Mouse (Mus musculus) liver, embryonic 13.5 days (tissue): ENCODE results near the gene Fndc10. TPM values are rescaled to one million over a fixed set of nuclear protein-coding genes. Genes with fewer than 3 reads are reported as not detected.
A peak's percentile ranks its signal among the peaks of the same experiment; 100 is the strongest.
"Not testable (repeated sequence)": the region's sequence is repeated elsewhere in the genome, so short reads cannot be mapped to it uniquely, and the experiment has no call there.

Experiments used
- ATAC-seq: fragments of 200-750 bp; cut with Nextera tagmentation; 2 replicates; pipeline ENCODE4 v1.8.0; 2017; ENCODE audit warnings: low read depth, mild to moderate bottlenecking, moderate number of reproducible peaks, moderate library complexity
- DNase-seq: peaks from one replicate; pipeline ENCODE4 v3.0.0; 2022
- H3K27ac ChIP-seq: fragments of 300-500 bp; sonication (generic); 2 replicates; pipeline ENCODE4 v1.5.1; 2015; ENCODE audit warnings: moderate library complexity, mild to moderate bottlenecking, inconsistent platforms
- H3K27me3 ChIP-seq: fragments of 300-500 bp; sonication (generic); 2 replicates; pipeline ENCODE4 v1.6.1; 2015; ENCODE audit warnings: mild to moderate bottlenecking, inconsistent platforms
- H3K36me3 ChIP-seq: fragments of 300-500 bp; sonication (generic); 2 replicates; pipeline ENCODE4 v1.6.1; 2015; ENCODE audit warnings: mild to moderate bottlenecking, inconsistent platforms
- H3K4me1 ChIP-seq: fragments of 300-500 bp; sonication (generic); replicated peaks from 2 replicates; pipeline ENCODE4 v1.6.1; 2015; ENCODE audit warnings: inconsistent platforms
- H3K4me2 ChIP-seq: fragments of 300-500 bp; sonication (generic); 2 replicates; pipeline ENCODE4 v1.6.1; 2015; ENCODE audit warnings: inconsistent platforms, mild to moderate bottlenecking, moderate library complexity
- H3K4me3 ChIP-seq: fragments of 300-500 bp; sonication (generic); replicated peaks from 2 replicates; pipeline ENCODE4 v1.5.1; 2015; ENCODE audit warnings: mild to moderate bottlenecking, inconsistent platforms
- H3K9ac ChIP-seq: fragments of 300-500 bp; sonication (generic); 2 replicates; pipeline ENCODE4 v1.6.1; 2015; ENCODE audit warnings: mild to moderate bottlenecking, inconsistent platforms
- H3K9me3 ChIP-seq: fragments of 300-500 bp; sonication (generic); replicated peaks from 2 replicates; pipeline ENCODE4 v1.6.1; 2016; ENCODE audit warnings: inconsistent platforms
- WGBS: fragments of 180-500 bp; shearing (Covaris S2); methylation state at CpG from one replicate; pipeline ENCODE4 v1.1.7; 2015; ENCODE audit not compliant: insufficient replicate concordance; 5-methylcytosine and 5-hydroxymethylcytosine counted together
- polyA plus RNA-seq: library from polyadenylated mRNA; unstranded; fragments of >200 nt; fragmentation: Nextera tagmentation; extraction: Ambion mirVana; gene quantifications from 2 replicates; pipeline ENCODE4 v1.2.1, GENCODE M21; 2015

The Fndc10 gene
- polyA plus RNA-seq: 0.39 and 0.49 TPM in 2 replicates

DNA sequence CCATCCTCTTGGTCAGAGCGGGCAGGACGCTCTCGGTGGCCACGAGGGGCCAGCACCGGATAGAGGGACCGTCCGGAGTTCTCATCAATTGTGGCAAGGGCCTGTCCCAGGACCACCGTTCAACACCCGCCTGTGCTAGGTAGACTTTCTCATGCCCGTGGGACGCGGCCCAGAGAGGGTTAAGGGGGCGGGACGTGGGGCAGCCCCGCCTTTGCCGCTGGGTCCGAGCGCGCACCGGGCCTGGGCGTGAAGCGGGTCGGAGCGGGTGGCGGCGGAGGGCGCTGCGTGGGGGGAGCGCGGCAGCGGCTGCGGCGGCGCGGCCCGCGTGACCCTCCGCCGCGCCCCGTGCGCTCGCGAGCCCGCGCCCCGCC is at the start of gene Fndc10:
Fndc10 (plus strand) TSS at position 232 of the 371 bp plus-strand sequence.
- peak within 1 kb of the TSS; percentile 62 for H3K4me3 ChIP-seq
- peak within 1 kb of the TSS; percentile 75 for H3K4me2 ChIP-seq
- H3K9ac ChIP-seq: peak within 1 kb of the TSS; percentile 45
- H3K27me3 ChIP-seq: peaks cover 70% of the 10 kb centered on the region
- H3K27ac ChIP-seq: no peak within 1 kb of the TSS
- ATAC-seq (peak; percentile 27; the same call in 1 of the 2 replicates), DNase-seq (no peak)
- WGBS: under 1% methylated on average over 29 of the region's 47 CpGs
- no peaks in the 10 kb centered on the region for H3K9me3 ChIP-seq
- no peaks in the 10 kb centered on the region for H3K36me3 ChIP-seq
- H3K4me1 ChIP-seq: peaks cover 13% of the 10 kb centered on the region

GRCm38 (mm10) chr4:155645308-155645707 is 48.8 kb upstream of the Fndc10 start, which contains the start of gene Gm10563:
TSS of gene Gm10563 (minus strand) at chr4:155645408.
- not testable (repeated sequence) for H3K4me2 ChIP-seq, H3K9ac ChIP-seq, DNase-seq, H3K9me3 ChIP-seq, ATAC-seq, H3K27ac ChIP-seq, H3K27me3 ChIP-seq, H3K4me1 ChIP-seq, H3K4me3 ChIP-seq
- 79% methylated on average over 2 of the region's 2 CpGs for WGBS
- H3K36me3 ChIP-seq: peaks cover 90% of the 10 kb centered on the region

GRCm38 (mm10) chr4:155645721-155646120 is 48.4 kb upstream of the Fndc10 start:
- peaks cover 90% of the 10 kb centered on the region for H3K36me3 ChIP-seq
- H3K4me1 ChIP-seq: no peaks in the 10 kb centered on the region
- WGBS: 86% methylated on average over 5 of the region's 5 CpGs
- H3K4me3 ChIP-seq: no peak overlapping the region
- peaks cover 5% of the 10 kb centered on the region for H3K27me3 ChIP-seq
- DNase-seq (no peak), ATAC-seq (no peak)
- no peaks in the 10 kb centered on the region for H3K9me3 ChIP-seq
- H3K9ac ChIP-seq: no peak overlapping the region
- no peak overlapping the region for H3K4me2 ChIP-seq
- H3K27ac ChIP-seq: no peak overlapping the region

- peaks cover 62% of the 10 kb centered on the region for H3K36me3 ChIP-seq
- H3K27me3 ChIP-seq: peaks cover 41% of the 10 kb centered on the region
Observed at GRCm38 (mm10) chr4:155649355-155649754, 44.8 kb upstream of the Fndc10 start.

GRCm38 (mm10) chr4:155651553-155652269 is 42.4 kb upstream of the Fndc10 start:
- Histone ChIP-seq H3K4me2 (no peak overlapping the region), H3K9ac (no peak overlapping the region), H3K27me3 (peaks cover 61% of the 10 kb centered on the region), H3K27ac (no peak overlapping the region), H3K4me3 (no peak overlapping the region), H3K4me1 (peaks cover 35% of the 10 kb centered on the region), H3K9me3 (no peaks in the 10 kb centered on the region), H3K36me3 (peaks cover 47% of the 10 kb centered on the region)
- WGBS: 53% methylated on average over 15 of the region's 15 CpGs
- DNase-seq (no peak), ATAC-seq (no peak)

More at GRCm38 (mm10) chr4:155649355-155649754, 44.8 kb upstream of the Fndc10 start:
- DNase-seq (no peak), ATAC-seq (no peak)
- Histone ChIP-seq H3K9me3 (no peaks in the 10 kb centered on the region), H3K9ac (no peak overlapping the region), H3K4me1 (peaks cover 23% of the 10 kb centered on the region), H3K4me2 (no peak overlapping the region), H3K4me3 (no peak overlapping the region), H3K27ac (no peak overlapping the region)
- WGBS: 83% methylated on average over 11 of the region's 11 CpGs

DNA sequence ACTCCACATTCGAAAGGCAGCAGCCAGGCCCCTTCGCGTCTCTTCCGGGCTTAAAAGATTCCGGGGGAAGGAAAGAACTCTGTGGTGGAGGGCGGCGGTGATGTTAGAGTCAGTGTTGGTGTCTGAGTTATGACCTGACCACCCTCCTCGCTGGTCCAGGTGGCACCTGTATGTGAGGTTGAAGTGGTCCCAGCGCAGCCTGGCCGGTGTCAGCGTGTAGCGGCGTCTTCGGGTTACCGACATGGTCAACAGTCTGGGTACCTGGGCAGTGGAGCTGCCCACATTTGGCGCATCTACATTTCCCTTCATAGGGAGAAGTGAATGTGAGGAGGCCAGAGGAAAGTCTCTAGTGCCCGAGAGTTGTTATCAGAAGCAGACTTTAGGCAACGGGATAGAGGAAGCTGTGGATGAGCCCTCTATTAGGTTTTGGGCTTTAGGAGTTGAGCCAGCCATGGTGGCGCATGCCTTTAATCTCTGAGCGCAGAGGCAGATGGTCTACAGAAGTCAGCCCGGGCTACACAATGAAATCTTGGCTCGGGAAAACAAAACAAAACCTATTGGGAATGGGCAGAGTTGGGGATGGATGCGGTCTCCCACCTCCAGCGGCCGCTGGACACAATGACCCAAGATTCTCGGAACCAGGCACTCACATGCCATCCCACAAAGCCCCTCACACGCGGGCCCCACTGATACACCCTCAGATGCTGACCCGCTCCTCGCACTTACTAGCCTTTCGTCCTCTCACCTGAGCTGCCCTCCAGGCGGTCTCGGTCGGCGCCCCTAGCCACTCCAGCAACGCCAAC is 41.7 kb upstream of the Fndc10 start:
- Histone ChIP-seq H3K27ac (no peak overlapping the region), H3K36me3 (peaks cover 40% of the 10 kb centered on the region), H3K4me1 (peaks cover 35% of the 10 kb centered on the region), H3K4me3 (peak overlapping the region; percentile 47), H3K9ac (peak overlapping the region; percentile 29; the same call in 1 of the 2 replicates), H3K4me2 (peak overlapping the region; percentile 69), H3K9me3 (no peaks in the 10 kb centered on the region), H3K27me3 (peaks cover 61% of the 10 kb centered on the region)
- 25% methylated on average over 36 of the region's 36 CpGs for WGBS
- no peak for ATAC-seq
- DNase-seq: no peak

GRCm38 (mm10) chr4:155653086-155653450 is 41.1 kb upstream of the Fndc10 start, which contains the start of gene Mmp23:
TSS of gene Mmp23 (minus strand) at chr4:155653384.
- 2% methylated on average over 33 of the region's 33 CpGs for WGBS

GRCm38 (mm10) chr4:155653451-155654182 is 40.5 kb upstream of the Fndc10 start:
- Histone ChIP-seq H3K9ac (no peak overlapping the region; the same call in 1 of the 2 replicates), H3K4me3 (peak overlapping the region; percentile 47), H3K36me3 (peaks cover 29% of the 10 kb centered on the region), H3K9me3 (no peaks in the 10 kb centered on the region), H3K27me3 (peaks cover 61% of the 10 kb centered on the region), H3K4me2 (peak overlapping the region; percentile 69), H3K27ac (no peak overlapping the region), H3K4me1 (peaks cover 35% of the 10 kb centered on the region)
- WGBS: 5% methylated on average over 31 of the region's 31 CpGs
- ATAC-seq (no peak), DNase-seq (no peak)

More at GRCm38 (mm10) chr4:155653086-155653450, 41.1 kb upstream of the Fndc10 start, which contains the start of gene Mmp23:
- Histone ChIP-seq H3K4me1 (peaks cover 35% of the 10 kb centered on the region), H3K36me3 (peaks cover 34% of the 10 kb centered on the region), H3K4me2 (peak within 1 kb of the TSS; percentile 69), H3K27ac (no peak within 1 kb of the TSS), H3K27me3 (peaks cover 61% of the 10 kb centered on the region), H3K9me3 (no peaks in the 10 kb centered on the region), H3K4me3 (peak within 1 kb of the TSS; percentile 47), H3K9ac (peak within 1 kb of the TSS; percentile 29; the same call in 1 of the 2 replicates)
- ATAC-seq: no peak; the same call in 1 of the 2 replicates
- DNase-seq: no peak

DNA sequence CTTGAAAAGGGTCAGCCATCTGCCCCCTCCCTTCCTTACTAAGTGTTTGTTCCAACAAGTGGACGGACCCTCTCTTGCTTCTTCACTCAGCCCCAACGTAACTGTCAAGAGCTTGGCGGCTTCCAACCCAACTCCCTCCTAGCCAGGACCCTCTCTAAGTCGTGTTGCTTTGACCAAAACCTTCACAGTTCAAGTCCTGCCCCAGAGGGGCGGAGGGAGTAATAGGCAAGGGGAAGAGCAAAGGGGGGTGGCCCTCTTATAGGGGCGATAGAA is 40.0 kb upstream of the Fndc10 start:
- no peak for ATAC-seq
- DNase-seq: no peak
- Histone ChIP-seq H3K9ac (no peak overlapping the region), H3K9me3 (no peaks in the 10 kb centered on the region), H3K4me1 (peaks cover 35% of the 10 kb centered on the region), H3K4me2 (peak overlapping the region; percentile 69), H3K27ac (no peak overlapping the region), H3K4me3 (peak overlapping the region; percentile 47), H3K36me3 (peaks cover 24% of the 10 kb centered on the region), H3K27me3 (peaks cover 61% of the 10 kb centered on the region)
- WGBS: 3% methylated on average over 6 of the region's 6 CpGs

GRCm38 (mm10) chr4:155654456-155655298 is 39.5 kb upstream of the Fndc10 start:
- peaks cover 61% of the 10 kb centered on the region for H3K27me3 ChIP-seq
- 4% methylated on average over 52 of the region's 52 CpGs for WGBS
- peaks cover 18% of the 10 kb centered on the region for H3K36me3 ChIP-seq
- ATAC-seq (peak; percentile 24), DNase-seq (no peak)
- peaks cover 35% of the 10 kb centered on the region for H3K4me1 ChIP-seq
- H3K9ac ChIP-seq: peak overlapping the region; percentile 22
- H3K4me2 ChIP-seq: peak overlapping the region; percentile 69
- H3K27ac ChIP-seq: no peak overlapping the region
- H3K4me3 ChIP-seq: peak overlapping the region; percentile 47
- no peaks in the 10 kb centered on the region for H3K9me3 ChIP-seq
